Mouse (Mus musculus) midbrain, embryonic 14.5 days (tissue): ENCODE measurements around the gene Neb. TPM values are rescaled to one million over a fixed set of nuclear protein-coding genes. Genes with fewer than 3 reads are reported as not detected.

Source experiments
- microRNA-seq: library from miRNA; unstranded; fragments of <30 nt; microRNA quantifications from one replicate; pipeline ENCODE4, GENCODE M21; 2016
- polyA plus RNA-seq: library from polyadenylated mRNA; unstranded; fragments of >200 nt; fragmentation: Nextera tagmentation; extraction: Ambion mirVana; gene quantifications from 2 replicates; pipeline ENCODE4 v1.2.1, GENCODE M21; 2014

The Neb gene
- polyA plus RNA-seq, 1 experiment from 2014 or later = 0.45 TPM

Small RNA genes lying within 50 kb of the gene (microRNA-seq; reads per million reads assigned to microRNA genes)
- gene Gm22095 = not detected

Other genes with a start within 250 kb of the Neb start
- 40.8 and 66.2 TPM in 2 replicates for gene Arl5a, start 46.4 kb upstream of the Neb start, polyA plus RNA-seq